ENCODE assay signal across 10 mouse cellular contexts in genomic region chr4:105305931-105306330, GRCm38 (mm10).
DNase-seq lines count a peak whose midpoint lies in the region; ATAC-seq and TF ChIP-seq lines count a peak whose summit lies in the region.
"Had no signal": no experiment of that assay in that cellular context is flagged by ENCODE, and none has a peak within 500 bp of the region (broad histone marks: within the 10 kb centered on the region; RNA-seq: fewer than 3 reads in every experiment).

No protein-coding gene starts in this region.

- H3K4me3 ChIP-seq in lung, embryonic 14.5 days (ENCODE audit: low read depth, low read length) = no peak overlapping the region

- TF ChIP-seq CTCF in lung, embryonic 14.5 days (IDR thresholded peaks at IDR 0.05; ENCODE audit: low read depth) = no peak

- H3K27me3 ChIP-seq in lung, embryonic 14.5 days (ENCODE audit: insufficient read depth, low read length) = no peaks in the 10 kb centered on the region

- H3K9me3 ChIP-seq in lung, embryonic 14.5 days (ENCODE audit: low read depth, low read length) = no peaks in the 10 kb centered on the region

- H3K36me3 ChIP-seq in lung, embryonic 14.5 days (ENCODE audit: insufficient read depth) = no peaks in the 10 kb centered on the region

- DNase-seq in gastrocnemius, postnatal 25 days = peak; percentile 30
- no peak for DNase-seq in gastrocnemius, adult 18-20 months (ENCODE audit: low spot score)
- DNase-seq in adrenal gland, adult 2 months = peak; percentile 66
- DNase-seq in heart, postnatal 25 days (ENCODE audit: low spot score) = peak; percentile 52
- peak; percentile 62 for DNase-seq in lung, embryonic 14.5 days
- DNase-seq in layer of hippocampus, postnatal 10 days (ENCODE audit: low spot score in 2 of 2) = no peak
- no peak for DNase-seq in embryo, embryonic 10.5 days (ENCODE audit: low spot score)
- DNase-seq in right cerebral cortex, postnatal 36 days (ENCODE audit: low spot score in 2 of 2) = no peak
- DNase-seq: cerebellum, postnatal 36 days had no signal

- no peak overlapping the region for H3K4me2 ChIP-seq in lung, embryonic 14.5 days

- no peaks in the 10 kb centered on the region for H3K4me1 ChIP-seq in lung, embryonic 14.5 days (ENCODE audit: insufficient read depth)

- no peak overlapping the region for H3K9ac ChIP-seq in lung, embryonic 14.5 days

- no peak overlapping the region for H3K27ac ChIP-seq in lung, embryonic 14.5 days (ENCODE audit: low read depth)

- peak; percentile 58; the same call in 1 of the 2 replicates for ATAC-seq in lung, embryonic 14.5 days (ENCODE audit: insufficient read depth)
- ATAC-seq: intestine, postnatal 0 days had no signal

- intact Hi-C loops in heart, postnatal 25 days (cut with DNase I) = loop anchor here (5.0 kb wide), 1 partner anchor 201 kb away; no protein-coding TSS in a partner anchor

- WGBS in lung, embryonic 14.5 days = 67% methylated on average over 6 of the region's 6 CpGs

Comparison
In these comparisons a context has a peak if more than half of its experiments do, and no peak if none do; other contexts are left out.
1. DNase-seq: peak in gastrocnemius, postnatal 25 days (single experiment), adrenal gland, adult 2 months (single experiment), heart, postnatal 25 days (single experiment) and lung, embryonic 14.5 days (single experiment); none in gastrocnemius, adult 18-20 months (single experiment), layer of hippocampus, postnatal 10 days (0 of 2), embryo, embryonic 10.5 days (single experiment) and right cerebral cortex, postnatal 36 days (0 of 2).